Mouse (Mus musculus) heart, embryonic 13.5 days (tissue): ENCODE results near the gene Hps5. TPM values are rescaled to one million over a fixed set of nuclear protein-coding genes. Genes with fewer than 3 reads are reported as not detected.
"Not testable (repeated sequence)": the region's sequence is repeated elsewhere in the genome, so short reads cannot be mapped to it uniquely, and the experiment has no call there.

ENCODE experiments used
- ATAC-seq: fragments of 200-750 bp; cut with Nextera tagmentation; 2 replicates; pipeline ENCODE4 v1.8.0; 2017; ENCODE audit warnings: moderate TSS enrichment; ENCODE audit not compliant: insufficient number of reproducible peaks, low FRiP score, low TSS enrichment; ENCODE audit errors: extremely low read depth
- H3K27ac ChIP-seq: fragments of 300-500 bp; sonication (generic); replicated peaks from 2 replicates; pipeline ENCODE4 v1.5.1; 2015; ENCODE audit warnings: moderate library complexity, mild to moderate bottlenecking, inconsistent platforms
- H3K27me3 ChIP-seq: fragments of 300-500 bp; sonication (generic); replicated peaks from 2 replicates; pipeline ENCODE4 v1.6.1; 2015; ENCODE audit warnings: mild to moderate bottlenecking, inconsistent platforms
- H3K36me3 ChIP-seq: fragments of 300-500 bp; sonication (generic); 2 replicates; pipeline ENCODE4 v1.6.1; 2015; ENCODE audit warnings: mild to moderate bottlenecking, inconsistent platforms
- H3K4me1 ChIP-seq: fragments of 300-500 bp; sonication (generic); 2 replicates; pipeline ENCODE4 v1.6.1; 2015; ENCODE audit warnings: inconsistent platforms
- H3K4me2 ChIP-seq: fragments of 300-500 bp; sonication (generic); 2 replicates; pipeline ENCODE4 v1.6.1; 2015; ENCODE audit warnings: inconsistent platforms, mild to moderate bottlenecking, moderate library complexity
- H3K4me3 ChIP-seq: fragments of 300-500 bp; sonication (generic); 2 replicates; pipeline ENCODE4 v1.5.1; 2015; ENCODE audit warnings: moderate library complexity, mild to moderate bottlenecking, inconsistent platforms
- H3K9ac ChIP-seq: fragments of 300-500 bp; sonication (generic); 2 replicates; pipeline ENCODE4 v1.6.1; 2015; ENCODE audit warnings: inconsistent platforms, mild to moderate bottlenecking, moderate library complexity
- H3K9me3 ChIP-seq: fragments of 300-500 bp; sonication (generic); 2 replicates; pipeline ENCODE4 v1.6.1; 2016; ENCODE audit warnings: inconsistent platforms
- WGBS: fragments of 180-500 bp; shearing (Covaris S2); methylation state at CpG from one replicate; pipeline ENCODE4 v1.1.7; 2015; ENCODE audit warnings: mixed read lengths; 5-methylcytosine and 5-hydroxymethylcytosine counted together
- polyA plus RNA-seq: library from polyadenylated mRNA; unstranded; fragments of >200 nt; fragmentation: Nextera tagmentation; extraction: Ambion mirVana; gene quantifications from 2 replicates; pipeline ENCODE4 v1.2.1, GENCODE M21; 2015

The Hps5 gene
- polyA plus RNA-seq, 1 experiment from 2014 or later: 9.7 TPM

DNA sequence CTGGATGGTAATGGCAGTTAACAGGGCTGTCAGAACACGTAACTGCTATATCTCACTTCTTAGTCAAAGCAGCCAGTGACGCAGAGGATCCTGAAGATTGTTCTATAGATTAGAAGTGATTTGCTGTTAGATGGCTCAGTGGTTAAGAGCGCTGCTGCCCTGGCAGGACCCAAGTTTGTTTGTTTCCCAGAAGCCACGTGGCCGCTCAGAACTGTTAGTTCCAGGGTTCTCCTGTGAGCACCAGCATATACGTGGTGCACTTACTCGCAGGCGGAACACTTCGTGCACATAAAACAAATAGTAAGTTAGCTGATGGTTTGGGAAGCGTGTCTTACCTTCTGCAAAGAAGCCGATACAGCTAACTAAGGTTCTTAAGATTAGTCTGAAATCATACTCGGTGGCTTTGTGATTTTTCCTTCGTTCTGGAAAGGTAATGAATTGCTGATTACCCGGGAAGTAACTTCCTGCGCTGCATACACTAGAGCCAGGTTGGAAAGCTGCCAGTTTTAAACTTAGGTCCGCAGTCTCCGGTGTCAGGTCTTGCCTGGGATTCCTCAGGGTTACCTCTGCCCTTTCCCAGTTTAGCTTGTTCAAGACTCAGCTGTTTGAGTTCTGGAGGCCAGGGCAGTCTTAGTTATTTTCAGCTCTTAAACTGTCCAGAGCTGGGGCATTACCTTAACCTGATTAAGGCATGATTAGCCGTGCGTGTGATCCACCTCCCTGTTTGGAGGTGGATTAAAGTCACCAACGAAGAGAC, 31.4 kb upstream of the Hps5 start:
- Histone ChIP-seq H3K4me1 (peaks cover 39% of the 10 kb centered on the region), H3K4me2 (peak overlapping the region; percentile 33), H3K27ac (peak overlapping the region; percentile 69), H3K9ac (peak overlapping the region; percentile 62), H3K27me3 (no peaks in the 10 kb centered on the region), H3K9me3 (no peaks in the 10 kb centered on the region), H3K4me3 (no peak overlapping the region), H3K36me3 (peaks cover 22% of the 10 kb centered on the region)
- WGBS: 44% methylated on average over 20 of the region's 20 CpGs
- ATAC-seq: no peak

DNA sequence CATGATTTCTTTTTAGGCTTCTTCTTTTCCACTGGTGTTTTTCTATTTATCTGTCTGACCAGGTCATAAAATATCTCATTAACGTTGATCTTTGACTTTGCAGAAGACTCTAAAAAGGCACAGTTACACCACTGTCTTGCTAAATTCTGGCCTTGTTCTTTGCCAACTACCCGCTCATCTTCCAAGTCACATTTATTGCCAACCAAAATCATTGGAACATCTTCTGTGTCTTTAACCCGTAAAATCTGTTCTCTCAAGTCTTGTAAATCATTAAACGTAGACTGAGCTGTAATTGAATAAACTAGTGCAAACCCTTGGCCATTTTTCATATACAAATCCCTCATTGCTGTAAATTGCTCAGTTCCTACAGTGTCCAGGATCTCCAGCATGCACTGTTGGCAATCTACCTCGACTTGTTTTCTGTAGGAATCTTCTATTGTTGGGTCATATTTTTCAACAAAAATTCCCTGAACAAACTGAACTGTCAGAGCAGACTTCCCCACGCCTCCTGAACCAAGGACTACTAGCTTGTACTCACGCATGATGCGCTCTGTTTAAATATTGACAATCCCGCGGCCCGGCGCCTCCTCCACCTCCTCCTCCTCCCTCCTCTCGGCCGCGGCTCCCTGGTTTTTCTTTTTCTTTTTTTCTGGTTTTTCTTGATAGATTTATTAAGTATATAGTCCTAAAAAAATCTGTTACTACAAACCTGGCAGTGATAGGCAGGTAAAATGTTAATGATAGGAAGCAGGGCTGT, 25.2 kb upstream of the Hps5 start:
- not testable (repeated sequence) for H3K9me3 ChIP-seq, H3K4me1 ChIP-seq, ATAC-seq, H3K9ac ChIP-seq, H3K4me3 ChIP-seq, H3K27ac ChIP-seq, H3K4me2 ChIP-seq, H3K27me3 ChIP-seq
- WGBS: 90% methylated on average over 15 of the region's 15 CpGs
- H3K36me3 ChIP-seq: peaks cover 76% of the 10 kb centered on the region

DNA sequence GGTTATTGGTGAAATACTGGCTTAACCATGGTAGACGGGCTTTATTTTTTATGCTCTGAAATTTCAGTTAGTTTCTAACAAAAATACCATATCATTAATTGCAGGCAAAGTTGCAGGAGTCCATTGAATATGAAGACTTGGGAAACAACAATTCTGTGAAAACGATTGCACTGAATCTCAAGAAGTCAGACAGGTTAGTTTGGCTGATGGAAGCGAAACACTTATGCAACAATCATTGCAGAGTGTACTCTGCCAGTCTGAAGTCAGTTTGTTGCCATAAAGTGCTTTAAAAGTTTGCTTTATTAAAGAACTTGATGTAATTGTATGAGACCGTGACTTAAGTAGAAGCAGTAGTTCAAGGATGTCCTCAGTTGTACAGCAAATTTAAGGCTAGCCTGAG, 18.1 kb upstream of the Hps5 start:
- Histone ChIP-seq H3K4me1 (no peaks in the 10 kb centered on the region), H3K27ac (no peak overlapping the region), H3K9me3 (no peaks in the 10 kb centered on the region), H3K4me2 (no peak overlapping the region), H3K4me3 (no peak overlapping the region), H3K27me3 (no peaks in the 10 kb centered on the region), H3K9ac (no peak overlapping the region), H3K36me3 (peaks cover 94% of the 10 kb centered on the region)
- no peak for ATAC-seq
- WGBS: 85% methylated on average over 4 of the region's 4 CpGs

DNA sequence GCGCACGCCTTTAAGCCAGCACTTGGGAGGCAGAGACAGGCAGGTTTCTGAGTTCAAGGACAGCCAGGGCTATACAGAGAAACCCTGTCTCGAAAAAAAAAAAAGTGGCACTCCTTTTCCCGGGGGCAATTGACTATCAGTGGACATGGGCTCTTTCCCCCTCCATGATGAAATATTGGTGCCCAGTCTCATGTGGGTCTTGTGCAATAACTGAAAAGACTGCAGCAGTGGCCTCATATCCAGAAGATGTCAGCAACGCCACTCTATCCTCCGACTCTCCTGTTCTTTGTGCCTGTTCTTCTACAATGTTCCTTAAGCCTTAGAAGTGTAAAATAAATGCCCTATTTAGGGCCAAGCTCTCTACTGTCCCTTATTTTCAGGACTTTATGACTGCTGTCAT, 14.5 kb upstream of the Hps5 start:
- Histone ChIP-seq H3K4me1 (no peaks in the 10 kb centered on the region), H3K27ac (no peak overlapping the region), H3K36me3 (peaks cover 90% of the 10 kb centered on the region), H3K27me3 (no peaks in the 10 kb centered on the region), H3K9ac (no peak overlapping the region), H3K9me3 (no peaks in the 10 kb centered on the region), H3K4me3 (no peak overlapping the region), H3K4me2 (no peak overlapping the region)
- 91% methylated on average over 6 of the region's 6 CpGs for WGBS
- ATAC-seq: no peak

DNA sequence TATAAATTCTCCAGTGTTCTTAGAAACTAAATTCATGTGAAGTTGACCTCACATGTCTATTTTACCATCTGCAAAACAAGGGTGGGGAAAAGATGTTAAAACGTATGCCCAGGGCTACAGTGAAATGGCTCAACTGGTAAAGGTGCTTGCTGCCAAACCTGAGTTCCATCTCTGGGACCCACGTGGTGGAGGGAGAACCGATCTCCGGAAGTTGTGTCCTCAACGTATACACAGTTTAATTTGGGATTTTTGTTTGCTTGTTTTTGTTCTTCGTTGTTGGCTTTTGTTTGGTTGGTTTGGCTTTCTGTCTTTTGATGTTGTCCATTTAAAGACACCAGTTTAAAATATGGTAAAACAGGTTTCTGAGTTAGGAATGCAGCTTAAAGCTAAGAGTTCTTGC, 915 bp upstream of the Hps5 start:
- no peak for ATAC-seq
- H3K27me3 ChIP-seq: no peaks in the 10 kb centered on the region
- H3K9ac ChIP-seq: peak overlapping the region; percentile 97
- no peaks in the 10 kb centered on the region for H3K9me3 ChIP-seq
- H3K4me2 ChIP-seq: peak overlapping the region; percentile 99
- H3K27ac ChIP-seq: no peak overlapping the region
- peak overlapping the region; percentile 97 for H3K4me3 ChIP-seq
- 55% methylated on average over 6 of the region's 6 CpGs for WGBS
- H3K36me3 ChIP-seq: peaks cover 37% of the 10 kb centered on the region
- H3K4me1 ChIP-seq: peaks cover 20% of the 10 kb centered on the region

DNA sequence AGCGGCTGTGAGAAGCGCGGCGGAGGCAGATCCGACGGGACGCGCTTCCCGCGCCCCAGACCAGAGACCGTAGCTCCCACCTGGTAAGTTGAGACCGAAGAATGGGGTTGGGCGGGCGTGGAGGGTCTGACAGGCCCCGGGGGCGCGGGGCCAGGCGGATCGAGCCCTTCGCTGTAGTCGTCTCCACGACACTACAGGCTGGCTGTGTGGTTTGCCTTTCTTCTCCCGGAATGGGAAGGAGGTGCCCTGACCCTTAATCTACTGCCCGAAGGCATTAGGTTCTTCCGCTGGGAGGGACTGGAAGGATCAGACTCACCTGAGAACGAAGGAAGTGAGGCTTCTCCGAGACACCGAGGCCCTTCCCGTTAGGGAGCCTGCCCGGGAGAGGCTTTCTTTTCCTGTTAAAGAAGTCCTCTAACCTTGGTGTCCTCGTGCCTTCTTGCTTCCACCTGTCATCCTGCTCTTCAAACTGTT, 379 bp upstream of the Hps5 start:
- WGBS: 0% methylated on average over 29 of the region's 31 CpGs

DNA sequence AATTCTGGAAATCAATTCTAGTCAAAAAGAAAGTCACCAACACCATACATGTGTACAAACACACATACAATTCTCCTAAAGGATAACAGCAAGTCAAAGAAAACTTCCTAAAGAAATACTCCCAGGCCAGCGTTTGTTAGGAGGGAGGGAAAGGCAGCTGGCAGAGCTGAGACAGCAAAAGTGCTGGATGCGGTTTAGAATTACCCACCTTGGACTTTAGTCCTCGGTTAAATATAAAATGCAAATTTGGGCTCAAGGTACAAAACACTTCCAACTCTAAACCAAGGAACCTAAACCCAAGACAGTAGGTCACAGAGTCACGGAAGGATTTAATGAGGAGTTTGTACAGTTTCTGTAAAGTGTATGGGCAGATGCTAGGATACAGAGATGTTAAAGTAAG, 2.0 kb downstream of the Hps5 start:
- H3K4me1 ChIP-seq: peaks cover 20% of the 10 kb centered on the region
- ATAC-seq: no peak
- WGBS: 80% methylated on average over 4 of the region's 4 CpGs
- no peak overlapping the region for H3K4me2 ChIP-seq
- no peak overlapping the region for H3K9ac ChIP-seq
- no peaks in the 10 kb centered on the region for H3K27me3 ChIP-seq
- no peak overlapping the region for H3K4me3 ChIP-seq
- H3K9me3 ChIP-seq: no peaks in the 10 kb centered on the region
- H3K27ac ChIP-seq: no peak overlapping the region
- H3K36me3 ChIP-seq: peaks cover 31% of the 10 kb centered on the region

More for the DNA sequence above, 379 bp upstream of the Hps5 start:
- peaks cover 20% of the 10 kb centered on the region for H3K4me1 ChIP-seq
- H3K36me3 ChIP-seq: peaks cover 32% of the 10 kb centered on the region
- H3K4me2 ChIP-seq: peak overlapping the region; percentile 99
- no peaks in the 10 kb centered on the region for H3K27me3 ChIP-seq
- H3K9ac ChIP-seq: peak overlapping the region; percentile 97
- ATAC-seq: no peak; the same call in 1 of the 2 replicates
- H3K9me3 ChIP-seq: no peaks in the 10 kb centered on the region
- H3K4me3 ChIP-seq: peak overlapping the region; percentile 97
- H3K27ac ChIP-seq: peak overlapping the region; percentile 87

DNA sequence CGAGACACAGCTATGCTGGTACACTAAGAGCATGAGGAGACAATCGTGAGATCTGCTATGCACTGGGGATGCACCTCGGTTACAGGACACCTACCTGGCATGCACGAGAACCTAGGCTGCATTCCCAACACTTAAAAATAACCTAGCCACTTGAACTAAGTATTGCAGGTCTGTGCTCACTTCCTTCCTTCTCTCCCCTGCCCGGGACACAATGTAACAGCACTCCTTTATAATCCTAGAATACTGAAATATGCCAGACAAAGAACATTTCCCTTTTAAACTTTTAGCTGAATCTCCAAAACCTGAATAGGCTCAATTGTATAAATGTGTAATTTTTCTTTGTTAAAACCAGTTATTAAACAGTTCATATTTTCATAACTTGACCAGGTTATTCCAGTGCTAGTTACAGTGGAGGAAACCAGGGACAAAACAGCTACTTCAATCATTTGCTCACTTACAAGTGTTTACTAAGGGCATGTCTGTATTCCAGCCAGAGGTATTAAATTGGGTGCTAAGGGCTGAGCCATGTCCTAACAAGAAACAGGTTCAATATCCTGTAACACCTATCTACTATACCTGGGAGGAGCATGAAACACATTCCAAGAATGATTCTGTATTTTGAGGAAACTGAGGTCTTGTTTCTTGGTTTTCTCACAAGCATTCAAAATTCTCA, 6.6 kb downstream of the Hps5 start:
- H3K27ac ChIP-seq: no peak overlapping the region
- no peaks in the 10 kb centered on the region for H3K27me3 ChIP-seq
- no peak overlapping the region for H3K4me3 ChIP-seq
- peaks cover 59% of the 10 kb centered on the region for H3K36me3 ChIP-seq
- ATAC-seq: no peak
- no peaks in the 10 kb centered on the region for H3K9me3 ChIP-seq
- WGBS: 80% methylated on average over 5 of the region's 5 CpGs
- H3K9ac ChIP-seq: no peak overlapping the region
- no peaks in the 10 kb centered on the region for H3K4me1 ChIP-seq
- H3K4me2 ChIP-seq: no peak overlapping the region

DNA sequence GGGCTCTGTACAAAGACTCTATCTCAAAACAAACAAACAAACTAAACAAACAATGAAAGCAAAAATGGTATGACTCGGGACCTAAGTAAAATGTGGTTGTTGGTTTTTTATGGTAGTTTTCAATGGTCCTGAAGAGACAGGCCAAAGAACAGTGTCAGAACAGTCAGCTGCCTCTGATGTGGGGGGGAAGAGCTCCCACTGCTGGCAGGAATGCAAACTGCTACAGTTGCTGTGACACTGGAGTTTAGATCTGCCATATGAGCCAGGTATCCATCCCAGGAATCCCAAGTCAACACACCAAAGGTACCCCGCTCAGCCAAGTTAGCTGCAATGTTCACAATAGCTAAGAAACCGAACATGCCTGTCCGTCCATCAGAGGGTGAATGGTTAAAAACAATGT, 25.2 kb downstream of the Hps5 start:
- 51% methylated on average over 4 of the region's 4 CpGs for WGBS
- Histone ChIP-seq H3K4me3 (no peak overlapping the region), H3K4me1 (no peaks in the 10 kb centered on the region), H3K27ac (no peak overlapping the region), H3K36me3 (peaks cover 88% of the 10 kb centered on the region), H3K27me3 (no peaks in the 10 kb centered on the region), H3K4me2 (no peak overlapping the region), H3K9me3 (no peaks in the 10 kb centered on the region), H3K9ac (no peak overlapping the region)
- ATAC-seq: no peak

DNA sequence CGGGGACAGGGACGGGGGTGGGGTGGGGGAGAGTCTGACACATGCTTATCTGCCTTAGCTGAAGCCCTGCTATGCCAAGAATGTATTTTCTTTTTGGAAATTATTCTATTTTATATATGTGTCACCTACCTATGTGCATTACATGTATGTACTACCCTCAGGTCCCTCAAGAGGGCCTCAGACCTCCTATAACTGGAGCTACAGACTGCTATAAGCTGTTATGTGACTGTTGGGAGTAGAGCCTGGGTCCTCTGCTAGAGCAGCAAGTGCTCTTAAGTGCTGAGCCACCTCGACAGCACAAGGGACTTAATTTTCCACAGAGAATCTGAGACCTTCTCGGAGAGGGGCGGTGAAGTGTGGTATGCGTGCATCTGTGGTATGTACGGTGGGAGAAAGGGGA, 27.4 kb downstream of the Hps5 start:
- Histone ChIP-seq H3K4me1 (no peaks in the 10 kb centered on the region), H3K9ac (no peak overlapping the region), H3K36me3 (peaks cover 86% of the 10 kb centered on the region), H3K9me3 (no peaks in the 10 kb centered on the region), H3K27ac (no peak overlapping the region), H3K4me2 (no peak overlapping the region), H3K4me3 (no peak overlapping the region), H3K27me3 (no peaks in the 10 kb centered on the region)
- ATAC-seq: no peak
- 84% methylated on average over 7 of the region's 7 CpGs for whole genome bisulfite sequencing

DNA sequence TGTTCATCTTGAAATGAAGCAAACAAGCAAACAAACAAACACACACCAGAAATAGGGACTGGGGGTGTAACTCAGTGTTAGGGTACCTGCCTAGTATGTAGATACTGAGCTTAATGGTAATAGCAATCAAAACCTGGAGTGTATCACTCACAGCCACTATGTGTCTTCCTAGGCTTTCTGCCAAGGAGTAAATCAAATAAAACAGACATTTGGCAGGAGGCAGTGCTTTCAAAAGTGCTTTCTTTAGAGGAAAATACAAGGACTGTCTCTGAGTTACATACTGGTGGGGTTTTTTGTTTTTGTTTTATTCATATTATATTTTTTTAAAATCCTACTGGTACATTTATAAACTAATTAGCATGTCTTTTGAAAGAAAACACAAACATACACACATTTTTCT, 28.5 kb downstream of the Hps5 start:
- H3K27ac ChIP-seq: no peak overlapping the region
- no peak overlapping the region for H3K9ac ChIP-seq
- H3K27me3 ChIP-seq: no peaks in the 10 kb centered on the region
- H3K9me3 ChIP-seq: no peaks in the 10 kb centered on the region
- no peak overlapping the region for H3K4me3 ChIP-seq
- H3K4me2 ChIP-seq: no peak overlapping the region
- peaks cover 86% of the 10 kb centered on the region for H3K36me3 ChIP-seq
- ATAC-seq: no peak
- no peaks in the 10 kb centered on the region for H3K4me1 ChIP-seq
